In genomic region chr5:125486088-125486487, GRCm38 (mm10) we compare ENCODE assay signal across 14 mouse cellular contexts. TPM values are rescaled to one million over a fixed set of nuclear protein-coding genes. Genes with fewer than 3 reads are reported as not detected.
"Had no signal": no experiment of that assay in that cellular context is flagged by ENCODE, and none has a peak within 500 bp of the region (broad histone marks: within the 10 kb centered on the region; RNA-seq: fewer than 3 reads in every experiment).

No protein-coding gene starts in this region.

- H3K27me3 ChIP-seq: limb, embryonic 12.5 days; liver, embryonic 15.5 days; neural tube, embryonic 15.5 days had no signal

- H3K4me3 ChIP-seq: left cerebral cortex, adult 2 months; limb, embryonic 12.5 days; liver, embryonic 15.5 days; myocyte; neural tube, embryonic 15.5 days had no signal

- DNase-seq: lung, adult 2 months; lung, postnatal 36 days; midbrain, embryonic 14.5 days; right cerebral cortex, adult 18-20 months; right cerebral cortex, postnatal 25 days; thymus, postnatal 36 days had no signal

- H3K27ac ChIP-seq: left cerebral cortex, adult 2 months; limb, embryonic 12.5 days; liver, embryonic 15.5 days; neural tube, embryonic 15.5 days had no signal

- H3K4me1 ChIP-seq: limb, embryonic 12.5 days had no signal

- H3K9ac ChIP-seq: limb, embryonic 12.5 days; liver, embryonic 15.5 days; neural tube, embryonic 15.5 days had no signal

RNA-seq across cellular contexts. Expression of gene Tmem132b, which starts 45.5 kb away (rescaled TPM):
- total RNA-seq: megakaryocyte progenitor cell, adult 5-6 weeks had no signal
- polyA plus RNA-seq: liver, embryonic 15.5 days; lung, postnatal 0 days; thymus, postnatal 0 days had no signal
